Mouse (Mus musculus): Measurements from ENCODE around the gene Ddx31.

- TF ChIP-seq CTCF (conservative IDR thresholded peaks at IDR 0.05; ENCODE audit: insufficient read depth, insufficient read length, low read depth, low read length): no peak
- TF ChIP-seq POLR2A (IDR thresholded peaks at IDR 0.05; ENCODE audit: low read depth, low read length): no peak
Measured at GRCm38 (mm10) chr2:28904786-28905185, 64.6 kb downstream of the Ddx31 start.

All from kidney, adult 2 months (tissue).